ENCODE assay signal across 10 mouse cellular contexts in the genomic region with DNA sequence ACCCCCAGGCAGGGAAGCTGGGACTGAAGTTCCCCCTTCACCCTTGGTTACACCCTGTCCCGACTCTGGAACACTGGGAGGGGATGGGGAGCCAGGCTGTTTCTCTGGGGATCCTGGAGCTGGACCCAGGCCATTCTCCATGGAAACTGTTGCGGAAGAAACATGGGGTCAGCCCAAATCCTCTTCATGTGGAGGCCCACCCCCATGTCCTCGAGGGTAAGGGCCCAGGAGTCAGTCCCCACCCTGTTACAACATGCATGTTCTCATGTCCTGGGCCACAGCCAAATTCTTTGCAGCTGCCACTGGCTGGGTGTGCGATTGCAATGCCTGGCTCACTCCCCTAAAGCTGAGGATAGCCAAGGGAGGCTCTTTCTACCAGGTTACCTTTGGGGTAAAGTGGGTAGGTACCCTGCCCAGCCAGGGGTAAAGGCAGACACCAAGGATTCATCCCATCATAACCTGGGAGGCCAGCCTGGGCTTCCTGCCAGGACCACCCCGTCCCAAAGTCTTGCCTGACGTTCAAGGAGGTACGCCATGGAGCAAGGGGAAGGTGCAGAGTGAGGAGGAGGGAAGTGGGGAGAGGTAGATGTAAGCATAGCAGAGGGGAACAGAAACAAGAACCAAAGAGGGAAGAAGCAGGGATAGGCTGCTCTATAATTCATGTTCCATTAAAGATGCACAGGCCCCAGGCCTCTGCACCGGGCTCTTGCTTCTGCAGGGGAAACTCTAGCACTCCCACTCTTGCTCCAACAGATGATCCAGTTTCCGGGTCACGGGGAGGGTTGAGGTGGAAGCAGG. TPM values are rescaled to one million over a fixed set of nuclear protein-coding genes. Genes with fewer than 3 reads are reported as not detected.
DNase-seq lines count a peak whose midpoint lies in the region; ATAC-seq lines count a peak whose summit lies in the region.
"Had no signal": no experiment of that assay in that cellular context is flagged by ENCODE, and none has a peak within 500 bp of the region (broad histone marks: within the 10 kb centered on the region; RNA-seq: fewer than 3 reads in every experiment).

No protein-coding gene starts in this region.

- peak; percentile 10 for DNase-seq in left cerebral cortex, postnatal 4 days
- DNase-seq in left cerebral cortex, adult 8-10 months (ENCODE audit: low spot score in 2 of 2) = no peak
- peak; percentile 46 for DNase-seq in MN1 (ENCODE audit: low spot score)
- peak; percentile 82 for DNase-seq in heart, postnatal 25 days (ENCODE audit: low spot score)
- DNase-seq in thymus, postnatal 0 days (ENCODE audit: low spot score) = no peak
- DNase-seq in left cerebral cortex, postnatal 14 days (ENCODE audit: low spot score in 2 of 2) = no peak
- DNase-seq: kidney, adult 8-10 months had no signal

- peaks cover 16% of the 10 kb centered on the region for H3K36me3 ChIP-seq in embryonic facial prominence, embryonic 15.5 days

- H3K27ac ChIP-seq in embryonic facial prominence, embryonic 15.5 days (replicated peaks) = peak overlapping the region; percentile 55; the same call in 1 of the 2 replicates
- H3K27ac ChIP-seq: limb, embryonic 12.5 days had no signal

- H3K27me3 ChIP-seq in embryonic facial prominence, embryonic 15.5 days = no peaks in the 10 kb centered on the region

- no peaks in the 10 kb centered on the region for H3K9me3 ChIP-seq in embryonic facial prominence, embryonic 15.5 days (replicated peaks)
- H3K9me3 ChIP-seq: limb, embryonic 12.5 days had no signal

- WGBS in embryonic facial prominence, embryonic 15.5 days = 51% methylated on average over 10 of the region's 10 CpGs

- intact Hi-C loops in left cerebral cortex, postnatal 4 days (cut with DNase I) = no loop called here
- intact Hi-C loops in heart, postnatal 25 days (cut with DNase I) = loop anchor here (5.0 kb wide), 1 partner anchor 329 kb away; no protein-coding TSS in a partner anchor
- intact Hi-C loops in left cerebral cortex, postnatal 14 days (cut with DNase I) = loop anchor here (10.0 kb wide), 1 partner anchor 331 kb away; no protein-coding TSS in a partner anchor

- H3K4me1 ChIP-seq in embryonic facial prominence, embryonic 15.5 days = peaks cover 50% of the 10 kb centered on the region

- no peak; the same call in 1 of the 2 replicates for ATAC-seq in embryonic facial prominence, embryonic 15.5 days (ENCODE audit: insufficient number of reproducible peaks, low FRiP score, low TSS enrichment, low read depth)

- H3K4me2 ChIP-seq in embryonic facial prominence, embryonic 15.5 days (replicated peaks) = no peak overlapping the region

- H3K4me3 ChIP-seq in embryonic facial prominence, embryonic 15.5 days (replicated peaks) = no peak overlapping the region
- H3K4me3 ChIP-seq: limb, embryonic 12.5 days; myocyte had no signal

- no peak overlapping the region for H3K9ac ChIP-seq in embryonic facial prominence, embryonic 15.5 days
- H3K9ac ChIP-seq: limb, embryonic 12.5 days had no signal

RNA-seq across cellular contexts. Expression of gene Gpr84, which starts 5.8 kb away (rescaled TPM):
- under 1 TPM; 0.44 to 0.46 TPM for total RNA-seq in left cerebral cortex, postnatal 4 days (2021)
- total RNA-seq in left cerebral cortex, adult 8-10 months (2022) = 1 to 10 TPM in 2 of 4 experiments, under 1 TPM in 2; 0.76 to 6.8 (median 2.8) TPM
- 0.50 and 0.73 TPM in 2 replicates for polyA plus RNA-seq in embryonic facial prominence, embryonic 15.5 days (2015; fragmentation: Nextera tagmentation; extraction: Ambion mirVana)
- total RNA-seq in heart, postnatal 25 days (2021) = not detected
- polyA plus RNA-seq in thymus, postnatal 0 days (2015; fragmentation: Nextera tagmentation; extraction: Ambion mirVana) = 0.06 TPM in 1 of 2 replicates, not detected in the other
- total RNA-seq in left cerebral cortex, postnatal 14 days (2021) = 1 to 10 TPM; 1.0 to 1.1 TPM

RNA-seq across cellular contexts. Expression of gene Zfp385a, which starts 23.7 kb away (rescaled TPM):
- total RNA-seq in left cerebral cortex, postnatal 4 days (2021) = 10 to 100 TPM; 47.8 to 52.7 TPM
- 10 to 100 TPM; 60.6 to 78.6 (median 69.1) TPM for total RNA-seq in left cerebral cortex, adult 8-10 months (2022)
- 16.1 and 18.9 TPM in 2 replicates for polyA plus RNA-seq in embryonic facial prominence, embryonic 15.5 days (2015; fragmentation: Nextera tagmentation; extraction: Ambion mirVana)
- total RNA-seq in heart, postnatal 25 days (2021) = 10 to 100 TPM; 12.5 to 13.7 TPM
- 5.0 and 6.0 TPM in 2 replicates for polyA plus RNA-seq in thymus, postnatal 0 days (2015; fragmentation: Nextera tagmentation; extraction: Ambion mirVana)
- 10 to 100 TPM; 59.8 to 63.2 TPM for total RNA-seq in left cerebral cortex, postnatal 14 days (2021)

RNA-seq across cellular contexts. Expression of gene Copz1, which starts 43.7 kb away (rescaled TPM):
- total RNA-seq in left cerebral cortex, postnatal 4 days (2021) = 100 to 1,000 TPM; 105 to 107 TPM
- 10 to 100 TPM; 90.9 to 93.2 (median 91.9) TPM for total RNA-seq in left cerebral cortex, adult 8-10 months (2022)
- 264 and 279 TPM in 2 replicates for polyA plus RNA-seq in embryonic facial prominence, embryonic 15.5 days (2015; fragmentation: Nextera tagmentation; extraction: Ambion mirVana)
- total RNA-seq in heart, postnatal 25 days (2021) = 10 to 100 TPM; 51.8 to 53.4 TPM
- polyA plus RNA-seq in thymus, postnatal 0 days (2015; fragmentation: Nextera tagmentation; extraction: Ambion mirVana) = 188 and 210 TPM in 2 replicates
- 100 to 1,000 TPM; 107 to 114 TPM for total RNA-seq in left cerebral cortex, postnatal 14 days (2021)

RNA-seq across cellular contexts. Expression of gene Itga5, which starts 50.4 kb away (rescaled TPM):
- 1 to 10 TPM; 7.4 to 7.6 TPM for total RNA-seq in left cerebral cortex, postnatal 4 days (2021)
- total RNA-seq in left cerebral cortex, adult 8-10 months (2022) = 1 to 10 TPM; 5.7 to 7.2 (median 5.9) TPM
- polyA plus RNA-seq in embryonic facial prominence, embryonic 15.5 days (2015; fragmentation: Nextera tagmentation; extraction: Ambion mirVana) = 51.2 and 52.2 TPM in 2 replicates
- 10 to 100 TPM; 48.1 to 48.2 TPM for total RNA-seq in heart, postnatal 25 days (2021)
- 9.6 and 10.5 TPM in 2 replicates for polyA plus RNA-seq in thymus, postnatal 0 days (2015; fragmentation: Nextera tagmentation; extraction: Ambion mirVana)
- 1 to 10 TPM; 5.1 to 6.1 TPM for total RNA-seq in left cerebral cortex, postnatal 14 days (2021)

RNA-seq across cellular contexts. Expression of gene Nfe2, which starts 58.0 kb away (rescaled TPM):
- not detected for total RNA-seq in left cerebral cortex, postnatal 4 days (2021)
- total RNA-seq in left cerebral cortex, adult 8-10 months (2022) = not detected
- 2.0 and 2.3 TPM in 2 replicates for polyA plus RNA-seq in embryonic facial prominence, embryonic 15.5 days (2015; fragmentation: Nextera tagmentation; extraction: Ambion mirVana)
- under 1 TPM; 0.42 to 0.64 TPM for total RNA-seq in heart, postnatal 25 days (2021)
- polyA plus RNA-seq in thymus, postnatal 0 days (2015; fragmentation: Nextera tagmentation; extraction: Ambion mirVana) = 8.0 and 9.1 TPM in 2 replicates
- total RNA-seq in left cerebral cortex, postnatal 14 days (2021) = not detected

Comparison
In these comparisons a context has a peak if more than half of its experiments do, and no peak if none do; other contexts are left out.
1. DNase-seq: peak in left cerebral cortex, postnatal 4 days (single experiment), MN1 (single experiment) and heart, postnatal 25 days (single experiment); none in left cerebral cortex, adult 8-10 months (0 of 2), thymus, postnatal 0 days (single experiment) and left cerebral cortex, postnatal 14 days (0 of 2).